Comparison of ENCODE assay signal across 16 mouse cellular contexts in genomic region chr12:105777651-105778050, GRCm38 (mm10).
"Had no signal": no experiment of that assay in that cellular context is flagged by ENCODE, and none has a peak within 500 bp of the region (broad histone marks: within the 10 kb centered on the region; RNA-seq: fewer than 3 reads in every experiment).

No protein-coding gene starts in this region.

- H3K4me1 ChIP-seq: neural tube, embryonic 13.5 days; neural tube, embryonic 15.5 days; stomach, embryonic 15.5 days had no signal

- H3K9ac ChIP-seq: neural tube, embryonic 13.5 days; neural tube, embryonic 15.5 days; stomach, embryonic 15.5 days had no signal

- DNase-seq: retina, postnatal 1 day; right cerebral cortex, adult 18-20 months; right cerebral cortex, postnatal 14 days; right cerebral cortex, postnatal 25 days; right cerebral cortex, postnatal 4 days; spleen, adult 18-20 months; thymus, adult 18-20 months; thymus, adult 2 months; thymus, postnatal 14 days; thymus, postnatal 25 days; thymus, postnatal 36 days; thymus, postnatal 4 days had no signal

- H3K36me3 ChIP-seq: neural tube, embryonic 13.5 days; neural tube, embryonic 15.5 days; stomach, embryonic 15.5 days had no signal

- H3K4me3 ChIP-seq: neural tube, embryonic 13.5 days; neural tube, embryonic 15.5 days; stomach, embryonic 15.5 days had no signal

- H3K9me3 ChIP-seq: neural tube, embryonic 13.5 days; neural tube, embryonic 15.5 days; stomach, embryonic 15.5 days had no signal

- H3K27ac ChIP-seq: neural tube, embryonic 13.5 days; neural tube, embryonic 15.5 days; stomach, embryonic 15.5 days; stomach, postnatal 0 days had no signal

- H3K27me3 ChIP-seq: neural tube, embryonic 13.5 days; neural tube, embryonic 15.5 days; stomach, embryonic 15.5 days had no signal
